Mouse (Mus musculus) mouse embryonic stem cell (cell line): ENCODE measurements around the gene Zbtb16.

ENCODE experiments used
- in situ Hi-C, 2 experiments: fragments of 300-500 bp; cut with MboI; formaldehyde crosslinking; loops; 1 replicate in 1 of 2; 3 replicates in 1 of 2; pipeline ENCODE4 v1.14.3; 2019 to 2020; ENCODE audit warnings: low sequenced_read_pairs in 2 of 2, low pct_unique_long_range_greater_than_20kb in 1 of 2, mixed read lengths in 1 of 2; ENCODE audit not compliant: unreplicated experiment in 1 of 2

Zbtb16 gene

DNA sequence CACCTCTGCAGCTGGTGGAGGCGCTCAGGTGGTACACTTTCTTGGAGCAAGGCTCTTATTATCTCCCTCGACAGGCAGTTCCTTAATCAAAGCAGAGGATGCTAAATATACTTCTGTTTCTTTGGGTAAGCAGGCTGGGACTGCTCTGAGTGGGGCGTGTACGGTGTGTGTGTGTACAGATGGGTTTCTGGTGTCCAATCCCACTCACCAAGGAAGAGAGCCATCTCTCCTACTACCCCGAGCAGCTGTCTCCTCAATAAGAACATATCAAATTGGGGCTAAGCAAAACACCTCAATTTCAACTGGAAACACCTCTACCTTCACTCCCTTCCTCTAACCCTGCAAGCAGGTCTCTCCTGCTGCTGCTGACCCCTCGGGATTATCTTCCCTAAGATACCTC, 162.8 kb downstream of the Zbtb16 start:
- in situ Hi-C loops, result loop anchor here in 1 of 2 experiments (25.0 kb wide), 1 partner anchor 189 kb away; no protein-coding TSS in a partner anchor

DNA sequence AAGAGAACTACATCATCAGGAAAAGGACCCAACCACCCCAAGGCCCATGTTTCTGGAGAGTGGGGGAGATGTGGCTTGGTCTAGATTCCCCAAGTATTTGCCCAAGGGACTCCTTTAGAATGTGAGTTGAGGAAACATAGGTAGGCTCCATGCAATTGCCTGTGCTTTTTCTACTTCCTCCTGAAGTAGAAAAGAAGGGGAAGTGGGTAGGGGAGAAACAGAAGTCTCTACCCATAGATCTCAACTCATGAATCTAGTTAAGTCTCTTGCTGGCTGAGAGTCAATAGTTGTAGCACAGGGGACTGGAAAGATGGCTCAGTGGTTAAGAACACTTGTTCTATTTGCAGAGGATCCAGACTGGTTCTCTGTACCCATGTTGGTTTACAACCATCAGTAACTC, 164.2 kb downstream of the Zbtb16 start:
- in situ Hi-C loops, result loop anchor here in 1 of 2 experiments (25.0 kb wide), 1 partner anchor 190 kb away; no protein-coding TSS in a partner anchor

GRCm38 (mm10) chr9:48670156-48670555, 165.9 kb downstream of the Zbtb16 start:
- in situ Hi-C loops, result loop anchor here in 1 of 2 experiments (25.0 kb wide), 1 partner anchor 192 kb away; no protein-coding TSS in a partner anchor

GRCm38 (mm10) chr9:48669672-48670071, 166.3 kb downstream of the Zbtb16 start:
- in situ Hi-C loops, result loop anchor here in 1 of 2 experiments (25.0 kb wide), 1 partner anchor 193 kb away; no protein-coding TSS in a partner anchor

DNA sequence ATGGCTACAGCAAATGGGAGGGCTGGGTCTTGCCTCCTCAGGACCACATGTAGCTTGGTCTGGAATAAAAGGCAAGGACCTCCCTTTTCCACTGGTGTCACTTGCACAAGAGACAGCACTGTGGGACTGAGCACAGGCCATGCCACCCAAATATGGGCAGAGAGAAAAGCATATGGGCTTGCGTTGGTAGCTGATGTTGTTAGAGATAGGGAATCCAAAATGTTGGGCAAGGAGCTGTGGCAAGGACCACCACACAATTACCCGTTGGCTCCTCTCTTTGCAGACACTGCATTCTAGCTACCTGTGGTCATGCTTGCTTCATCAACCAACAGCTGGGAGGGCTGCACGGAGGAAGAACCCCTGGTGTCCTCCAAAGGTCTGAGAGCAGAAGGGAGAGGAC, 169.3 kb downstream of the Zbtb16 start:
- in situ Hi-C loops, result loop anchor here in 1 of 2 experiments (25.0 kb wide), 1 partner anchor 196 kb away; no protein-coding TSS in a partner anchor

DNA sequence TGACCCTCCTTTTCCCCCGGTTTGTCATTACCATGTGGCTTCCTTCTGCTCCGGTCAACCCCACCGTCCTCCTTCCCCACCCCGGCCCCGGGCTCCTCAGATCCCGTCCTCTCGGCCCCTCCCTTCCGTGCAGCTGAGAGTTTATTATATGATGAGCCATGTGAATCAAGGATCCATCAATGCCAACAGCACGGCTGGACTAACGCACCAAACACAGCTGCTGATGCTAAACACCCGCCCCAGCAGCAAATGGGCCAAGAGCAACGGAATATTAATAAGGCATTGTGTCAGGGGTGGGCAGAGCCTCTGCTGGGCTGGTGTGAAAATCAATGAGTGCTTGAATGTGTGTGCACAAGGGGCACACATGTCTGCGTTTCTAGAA, 173.0 kb downstream of the Zbtb16 start:
- in situ Hi-C loops, result loop anchor here in 1 of 2 experiments (25.0 kb wide), 1 partner anchor 199 kb away; no protein-coding TSS in a partner anchor

GRCm38 (mm10) chr9:48662361-48663051, 173.5 kb downstream of the Zbtb16 start:
- in situ Hi-C loops, result loop anchor here in 1 of 2 experiments (25.0 kb wide), 1 partner anchor 200 kb away; no protein-coding TSS in a partner anchor

DNA sequence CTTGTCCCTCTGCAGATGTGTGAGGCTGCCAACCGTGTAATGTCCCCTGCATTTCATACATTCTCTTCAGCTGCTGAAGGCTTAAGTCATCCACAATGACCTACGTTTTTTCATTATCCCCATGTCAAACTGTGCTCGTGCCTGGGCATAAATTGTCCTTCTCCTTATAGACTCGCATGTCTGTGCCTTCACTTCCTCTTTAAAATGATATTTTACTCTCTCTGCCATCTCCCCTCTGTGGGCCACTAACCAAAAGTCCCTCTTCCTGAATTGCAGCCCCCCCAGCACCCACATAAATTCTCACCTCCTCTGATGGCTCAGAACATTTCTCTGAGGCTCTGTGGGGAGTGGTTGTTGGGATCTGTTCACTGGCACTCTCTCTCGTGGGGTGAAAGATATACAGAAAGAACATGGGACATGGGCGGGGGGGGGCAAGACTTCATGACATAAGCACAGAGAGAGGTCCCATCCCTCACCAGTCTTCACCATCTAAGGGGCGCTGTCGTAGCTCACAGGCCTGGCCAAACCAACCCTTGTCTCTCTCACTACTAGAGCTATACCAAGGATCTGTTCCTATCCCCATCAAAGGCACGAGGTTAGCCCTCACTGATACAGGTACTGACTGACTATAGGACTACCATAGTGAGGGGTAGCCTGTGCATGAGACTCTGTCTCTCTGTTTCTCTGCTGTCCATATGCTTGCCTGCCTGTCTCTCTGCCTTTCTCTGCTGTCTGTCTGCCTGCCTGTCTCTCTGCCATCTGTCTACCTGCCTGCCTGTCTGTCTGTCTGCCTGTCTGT, 174.6 kb downstream of the Zbtb16 start:
- in situ Hi-C loops, result loop anchor here in 1 of 2 experiments (25.0 kb wide), 1 partner anchor 201 kb away; no protein-coding TSS in a partner anchor

DNA sequence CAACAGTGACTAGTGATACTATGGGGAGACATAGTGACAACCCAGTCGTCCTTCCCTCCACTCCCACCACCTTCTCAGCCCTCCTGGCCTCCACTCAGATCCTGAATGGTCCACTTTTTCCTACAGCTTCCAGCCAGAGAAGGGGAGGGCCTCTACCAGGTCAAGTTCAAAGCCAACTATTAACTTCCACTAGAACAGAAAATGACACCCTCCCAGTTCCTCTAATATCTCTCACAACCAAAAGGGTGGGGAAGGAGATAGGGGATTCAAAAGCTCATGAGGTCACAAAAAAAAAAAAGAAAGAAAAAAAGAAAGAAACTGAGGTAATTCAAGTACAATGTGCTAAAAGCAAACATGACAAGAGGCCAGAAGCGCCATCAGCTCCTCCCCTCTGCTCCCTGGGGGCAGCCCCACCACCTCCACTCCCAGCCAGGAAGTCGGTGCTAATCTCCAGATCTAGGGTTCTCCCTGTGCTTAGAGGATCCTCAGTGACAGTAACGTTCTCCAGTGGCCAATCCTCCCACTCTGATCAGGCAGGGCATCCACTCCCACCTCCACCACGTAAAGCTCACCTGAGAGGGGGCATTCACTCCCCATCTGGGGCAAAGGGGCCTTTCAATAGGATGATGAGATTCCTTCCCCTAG, 180.4 kb downstream of the Zbtb16 start:
- in situ Hi-C loops, result loop anchor here (5.0 to 25.0 kb wide), 2 partner anchors 202 to 207 kb away; no protein-coding TSS in a partner anchor

GRCm38 (mm10) chr9:48654730-48655129, 181.3 kb downstream of the Zbtb16 start:
- in situ Hi-C loops, result loop anchor here (5.0 to 25.0 kb wide), 2 partner anchors 203 to 208 kb away; no protein-coding TSS in a partner anchor

DNA sequence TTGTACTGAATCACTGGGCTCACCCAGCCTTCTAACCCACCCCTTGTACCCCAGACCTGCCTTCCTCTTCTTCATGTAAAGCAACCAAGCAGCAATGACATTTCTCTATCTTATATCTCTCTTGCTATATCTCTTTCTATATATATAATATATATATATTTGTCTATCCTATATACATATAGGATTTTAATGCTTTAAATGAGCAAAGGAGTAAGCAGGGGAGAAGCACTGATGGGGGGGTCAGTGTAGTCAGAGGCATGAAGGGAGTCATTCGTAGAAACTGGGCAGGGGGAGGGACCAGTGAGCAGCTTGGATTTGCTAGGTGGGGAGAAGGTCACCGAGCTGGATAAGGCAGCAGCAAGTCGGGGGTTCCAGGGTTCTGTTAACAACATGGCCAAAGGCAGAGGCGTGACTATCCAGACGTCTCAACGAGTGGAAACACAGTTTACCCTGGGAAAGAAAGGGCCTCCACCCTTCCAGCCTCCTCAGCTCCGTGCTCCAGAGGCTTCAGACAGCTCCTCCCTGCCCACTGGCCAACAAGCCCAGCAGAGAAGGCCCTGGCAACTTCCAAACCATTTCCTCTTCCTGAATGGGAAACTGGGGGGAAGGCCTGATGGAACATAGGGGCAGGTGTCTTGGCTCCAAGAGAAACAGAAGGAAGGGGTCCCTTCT, 182.5 kb downstream of the Zbtb16 start:
- in situ Hi-C loops, result loop anchor here in 1 of 2 experiments (25.0 kb wide), 1 partner anchor 209 kb away; no protein-coding TSS in a partner anchor

DNA sequence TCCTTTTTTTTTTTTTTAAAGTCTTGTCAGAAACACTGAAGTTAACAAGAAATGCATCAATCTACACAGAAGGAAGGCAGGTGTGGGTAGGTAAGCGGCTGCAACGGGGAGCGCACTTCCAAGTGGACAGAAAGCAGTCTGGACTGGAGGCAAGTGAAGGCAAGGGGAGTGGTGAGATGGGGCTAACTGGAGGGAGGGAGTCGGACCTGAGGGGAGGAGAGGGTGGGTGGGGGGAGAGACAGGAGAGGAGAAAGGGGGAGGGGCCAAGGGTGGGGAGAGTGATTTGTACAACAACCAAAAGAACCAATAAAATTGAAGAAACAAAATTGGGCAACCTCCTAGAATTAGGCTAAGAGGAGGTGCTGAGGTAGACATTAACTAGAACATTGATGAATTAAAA, 184.0 kb downstream of the Zbtb16 start:
- in situ Hi-C loops, result loop anchor here in 1 of 2 experiments (25.0 kb wide), 1 partner anchor 210 kb away; no protein-coding TSS in a partner anchor

DNA sequence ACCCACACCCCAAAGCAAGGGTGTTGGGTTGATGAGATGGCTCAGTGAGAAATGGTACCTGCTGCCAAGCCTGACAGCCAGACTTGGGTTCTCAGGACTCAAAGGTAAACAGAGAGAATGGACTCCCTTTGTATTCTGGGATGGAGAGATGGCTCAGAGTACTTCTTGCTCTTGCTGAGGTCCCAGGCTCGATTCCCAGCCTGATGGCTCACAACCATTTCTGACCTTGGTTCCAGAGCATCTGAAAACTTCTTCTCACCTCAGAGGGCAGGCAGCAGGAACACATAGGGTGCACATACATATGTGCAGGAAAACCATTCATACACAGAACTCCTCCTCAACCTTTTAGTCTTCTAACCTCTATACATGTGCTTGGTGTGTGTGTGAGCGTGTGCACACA, 185.2 kb downstream of the Zbtb16 start:
- in situ Hi-C loops, result loop anchor here in 1 of 2 experiments (25.0 kb wide), 1 partner anchor 211 kb away; no protein-coding TSS in a partner anchor

DNA sequence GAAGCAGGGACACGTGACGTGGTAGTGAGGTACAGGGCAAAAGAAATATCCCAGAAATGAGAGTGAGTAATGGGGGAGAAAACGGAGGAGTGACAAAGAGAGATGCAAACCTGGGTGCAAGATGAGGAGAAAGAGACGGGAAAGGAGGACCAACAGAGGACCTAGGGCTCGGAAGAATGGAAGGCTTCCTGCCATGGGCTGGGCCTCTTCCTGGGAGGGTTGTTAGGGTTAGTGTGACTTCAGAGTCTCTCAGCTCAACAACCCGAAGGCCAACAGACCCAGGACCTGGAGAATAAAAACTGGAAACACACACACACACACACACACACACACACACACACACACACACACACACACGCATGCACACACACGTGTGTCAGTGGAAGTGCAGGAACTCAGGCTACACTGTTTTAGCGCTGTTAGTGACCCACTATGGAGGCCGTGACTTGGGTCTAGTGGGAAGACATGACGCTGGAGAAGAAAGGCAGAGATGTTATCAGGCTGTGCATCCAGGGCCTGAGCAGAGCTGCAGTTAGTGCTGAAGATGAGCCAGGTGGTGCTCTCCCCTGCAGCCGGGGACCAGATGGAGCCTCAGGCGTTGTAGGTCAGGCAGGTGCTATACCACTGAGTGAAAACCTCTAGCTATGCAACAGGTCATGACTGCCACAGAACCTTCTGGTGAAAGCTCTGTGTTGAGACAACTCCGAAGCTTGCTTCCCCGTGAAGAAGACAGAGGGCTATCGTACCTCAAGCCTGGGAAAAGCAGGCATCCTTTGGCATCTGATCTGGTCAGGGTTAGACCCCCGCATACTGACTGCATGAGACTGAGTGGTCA, 186.0 kb downstream of the Zbtb16 start:
- in situ Hi-C loops, result loop anchor here (10.0 to 25.0 kb wide), 3 partner anchors 212 to 315 kb away; partner anchors contain the start of gene Htr3b (in 1 of the 2)

DNA sequence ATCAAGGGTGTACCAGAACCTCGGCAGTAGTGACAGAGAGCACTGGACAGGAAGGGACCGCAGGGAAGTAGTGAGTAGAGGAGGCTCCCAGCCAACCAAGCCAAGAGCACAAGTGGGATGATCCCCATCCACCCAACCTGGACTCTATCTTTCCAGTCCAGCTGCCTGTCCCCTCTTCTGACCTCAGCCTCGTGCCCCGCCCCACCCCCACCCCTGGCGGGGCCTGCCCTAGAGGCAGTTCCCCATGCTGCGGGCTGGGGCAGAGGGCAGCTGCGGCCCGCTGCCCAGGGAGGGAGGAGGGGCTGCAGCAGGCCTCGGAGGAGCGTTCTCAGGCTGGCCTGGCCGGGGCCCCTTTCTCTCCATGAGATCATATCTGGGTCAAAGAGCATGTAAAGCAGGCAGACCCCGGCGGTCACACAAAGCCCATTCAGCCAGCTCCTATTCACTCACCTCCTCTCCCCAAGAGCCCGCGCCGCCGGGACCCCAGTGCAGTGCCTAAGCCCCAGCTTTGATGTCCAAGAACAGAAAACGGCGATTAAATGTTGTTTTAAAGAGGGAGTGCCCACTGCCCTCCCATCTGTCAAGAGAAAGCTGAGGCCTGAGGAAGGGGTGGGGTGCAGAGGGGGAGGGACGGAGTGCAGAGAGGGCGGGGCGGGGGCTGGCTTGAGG, 186.8 kb downstream of the Zbtb16 start:
- in situ Hi-C loops, result loop anchor here (10.0 kb wide), 2 partner anchors 246 to 316 kb away; partner anchors contain the start of gene Htr3b (in 1 of the 2)
